Mouse (Mus musculus) limb, embryonic 12.5 days (tissue): ENCODE measurements around the gene Rora. TPM values are rescaled to one million over a fixed set of nuclear protein-coding genes. Genes with fewer than 3 reads are reported as not detected.

ENCODE experiments used
- ATAC-seq: fragments of 200-750 bp; cut with Nextera tagmentation; 2 replicates; pipeline ENCODE4 v1.8.0; 2017; ENCODE audit warnings: low read depth, moderate TSS enrichment; ENCODE audit not compliant: insufficient number of reproducible peaks, insufficient read depth, low FRiP score, low TSS enrichment
- H3K27ac ChIP-seq: fragments of 300-500 bp; sonication (generic); 2 replicates; pipeline ENCODE4 v1.5.1; 2016; ENCODE audit warnings: mild to moderate bottlenecking, moderate library complexity
- H3K27me3 ChIP-seq: fragments of 300-500 bp; sonication (generic); 2 replicates; pipeline ENCODE4 v1.6.1; 2016; ENCODE audit warnings: mild to moderate bottlenecking, moderate library complexity
- H3K36me3 ChIP-seq: fragments of 300-500 bp; sonication (generic); 2 replicates; pipeline ENCODE4 v1.6.1; 2016; ENCODE audit warnings: mild to moderate bottlenecking, moderate library complexity
- H3K4me1 ChIP-seq: fragments of 300-500 bp; sonication (generic); replicated peaks from 2 replicates; pipeline ENCODE4 v1.6.1; 2016
- H3K4me2 ChIP-seq: fragments of 300-500 bp; sonication (generic); 2 replicates; pipeline ENCODE4 v1.6.1; 2016; ENCODE audit warnings: mild to moderate bottlenecking, moderate library complexity
- H3K4me3 ChIP-seq: fragments of 300-500 bp; sonication (generic); replicated peaks from 2 replicates; pipeline ENCODE4 v1.5.1; 2016; ENCODE audit warnings: mild to moderate bottlenecking
- H3K9ac ChIP-seq: fragments of 300-500 bp; sonication (generic); replicated peaks from 2 replicates; pipeline ENCODE4 v1.6.1; 2016; ENCODE audit warnings: mild to moderate bottlenecking, moderate library complexity
- H3K9me3 ChIP-seq: fragments of 300-500 bp; sonication (generic); 2 replicates; pipeline ENCODE4 v1.6.1; 2016; ENCODE audit warnings: mild to moderate bottlenecking, moderate library complexity
- WGBS: fragments of 180-500 bp; shearing (Covaris S2); methylation state at CpG from one replicate; pipeline ENCODE4 v1.1.7; 2016; 5-methylcytosine and 5-hydroxymethylcytosine counted together
- polyA plus RNA-seq: library from polyadenylated mRNA; unstranded; fragments of >200 nt; fragmentation: Nextera tagmentation; extraction: Ambion mirVana; gene quantifications from 2 replicates; pipeline ENCODE4 v1.2.1, GENCODE M21; 2016

Rora gene
- polyA plus RNA-seq, 1 experiment from 2014 or later: 6.0 TPM

DNA sequence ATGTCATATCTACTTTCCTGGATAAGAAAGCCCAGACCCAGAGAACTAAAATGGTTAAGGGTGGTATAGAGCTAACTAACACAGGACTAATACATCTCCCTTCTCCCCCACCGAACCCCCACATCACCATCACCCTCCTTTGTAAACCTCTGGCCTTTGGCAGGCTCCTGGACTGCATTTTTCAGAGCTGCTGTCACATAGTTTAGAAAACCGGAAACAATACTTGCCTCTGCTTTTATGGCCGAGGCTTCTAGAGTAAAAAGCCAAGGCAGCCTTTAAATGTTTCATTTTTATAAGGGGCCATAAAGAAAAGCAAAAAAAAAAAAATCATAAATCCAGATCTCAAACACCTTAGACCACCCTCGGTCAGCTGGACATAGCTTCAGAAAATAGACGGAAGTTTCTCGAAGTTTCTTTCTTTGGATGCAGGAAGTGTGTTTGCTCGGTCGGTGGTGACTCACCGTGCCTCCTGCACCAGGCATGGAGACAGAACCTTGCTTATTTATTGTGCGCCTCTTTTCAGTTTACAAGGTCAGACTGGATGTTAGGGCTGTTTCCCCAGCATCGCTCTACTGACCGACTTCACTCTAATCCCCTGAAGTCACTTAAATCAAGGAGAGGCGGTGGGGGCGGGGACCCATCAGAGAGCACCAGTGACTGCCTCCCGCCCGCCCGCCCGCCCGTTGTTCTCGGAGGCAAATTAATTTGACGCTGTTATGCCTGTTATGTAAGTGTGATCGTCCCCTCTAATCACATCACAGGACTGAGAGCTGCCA is 471.6 kb downstream of the Rora start:
- Histone ChIP-seq H3K36me3 (no peaks in the 10 kb centered on the region), H3K9ac (no peak overlapping the region)
- no peak for ATAC-seq

DNA sequence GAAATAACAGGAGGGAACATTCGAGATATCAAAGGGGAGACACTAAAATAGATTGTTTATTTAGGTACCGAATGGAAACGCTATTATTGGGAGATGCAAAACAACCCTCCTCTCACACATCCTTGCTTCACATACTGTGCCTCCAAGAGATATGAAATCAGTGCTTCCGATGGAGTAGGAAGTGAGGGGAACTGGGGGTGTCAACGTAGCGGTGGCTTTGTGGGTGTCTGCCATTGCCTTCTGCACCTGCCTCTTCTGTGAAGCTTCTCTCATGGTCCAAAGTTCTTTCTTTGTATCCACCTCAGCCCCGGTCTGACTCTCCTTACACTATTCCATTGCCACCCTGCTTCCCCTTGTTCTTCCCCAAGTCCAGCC is 472.2 kb downstream of the Rora start:
- H3K4me2 ChIP-seq: peak overlapping the region; percentile 56
- no peaks in the 10 kb centered on the region for H3K36me3 ChIP-seq
- peak overlapping the region; percentile 23; the same call in 1 of the 2 replicates for H3K4me3 ChIP-seq
- H3K9ac ChIP-seq: no peak overlapping the region
- 48% methylated on average over 7 of the region's 7 CpGs for WGBS
- no peak for ATAC-seq
- H3K9me3 ChIP-seq: no peaks in the 10 kb centered on the region
- peaks cover 41% of the 10 kb centered on the region for H3K4me1 ChIP-seq
- peaks cover 21% of the 10 kb centered on the region for H3K27me3 ChIP-seq
- no peak overlapping the region for H3K27ac ChIP-seq

More for the DNA sequence above, 471.6 kb downstream of the Rora start:
- peak overlapping the region; percentile 56 for H3K4me2 ChIP-seq
- peaks cover 41% of the 10 kb centered on the region for H3K4me1 ChIP-seq
- no peaks in the 10 kb centered on the region for H3K9me3 ChIP-seq
- no peak overlapping the region for H3K27ac ChIP-seq
- peaks cover 19% of the 10 kb centered on the region for H3K27me3 ChIP-seq
- 5% methylated on average over 22 of the region's 22 CpGs for WGBS
- peak overlapping the region; percentile 23 for H3K4me3 ChIP-seq

DNA sequence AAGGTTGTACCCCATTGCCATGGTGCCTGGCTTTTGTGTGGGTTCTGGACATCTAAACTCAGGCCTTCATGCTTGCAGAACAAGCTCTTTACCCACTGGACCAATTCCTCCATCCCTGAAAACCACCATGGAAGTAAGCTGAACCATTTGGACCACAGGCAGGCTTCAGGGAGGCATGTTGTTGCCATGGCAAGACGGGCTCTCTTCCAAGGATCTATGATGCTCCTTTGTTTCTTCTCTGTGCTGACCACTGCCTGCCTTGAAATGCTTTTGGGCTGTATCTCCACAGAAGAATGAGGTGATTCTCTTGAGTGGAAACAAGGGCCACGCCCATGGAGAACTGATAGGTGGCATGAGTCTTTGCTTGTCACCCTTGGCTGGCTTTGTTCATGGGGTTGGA is 473.0 kb downstream of the Rora start:
- 85% methylated on average over 2 of the region's 2 CpGs for WGBS
- no peak overlapping the region for H3K4me3 ChIP-seq

GRCm38 (mm10) chr9:69128335-69128734 is 474.7 kb downstream of the Rora start:
- ATAC-seq: no peak
- WGBS: 49% methylated on average over 6 of the region's 6 CpGs
- H3K36me3 ChIP-seq: no peaks in the 10 kb centered on the region
- no peak overlapping the region for H3K27ac ChIP-seq
- no peak overlapping the region for H3K4me2 ChIP-seq
- no peak overlapping the region for H3K9ac ChIP-seq
- H3K4me3 ChIP-seq: no peak overlapping the region
- peaks cover 27% of the 10 kb centered on the region for H3K27me3 ChIP-seq
- no peaks in the 10 kb centered on the region for H3K9me3 ChIP-seq
- H3K4me1 ChIP-seq: peaks cover 48% of the 10 kb centered on the region

More for the DNA sequence above, 473.0 kb downstream of the Rora start:
- peaks cover 27% of the 10 kb centered on the region for H3K27me3 ChIP-seq
- H3K4me1 ChIP-seq: peaks cover 41% of the 10 kb centered on the region
- H3K36me3 ChIP-seq: no peaks in the 10 kb centered on the region
- no peak overlapping the region for H3K9ac ChIP-seq
- no peak overlapping the region for H3K4me2 ChIP-seq
- H3K9me3 ChIP-seq: no peaks in the 10 kb centered on the region
- no peak for ATAC-seq
- H3K27ac ChIP-seq: no peak overlapping the region

GRCm38 (mm10) chr9:69132995-69133394 is 479.4 kb downstream of the Rora start:
- Histone ChIP-seq H3K4me2 (no peak overlapping the region), H3K4me3 (no peak overlapping the region), H3K36me3 (no peaks in the 10 kb centered on the region), H3K9me3 (no peaks in the 10 kb centered on the region), H3K27me3 (peaks cover 35% of the 10 kb centered on the region), H3K9ac (no peak overlapping the region), H3K27ac (peak overlapping the region; percentile 43), H3K4me1 (peaks cover 40% of the 10 kb centered on the region)
- ATAC-seq: no peak
- 41% methylated on average over 6 of the region's 6 CpGs for WGBS

GRCm38 (mm10) chr9:69133696-69134095 is 480.1 kb downstream of the Rora start:
- Histone ChIP-seq H3K9ac (no peak overlapping the region), H3K27ac (peak overlapping the region; percentile 84), H3K4me2 (peak overlapping the region; percentile 27), H3K27me3 (peaks cover 41% of the 10 kb centered on the region), H3K4me3 (no peak overlapping the region), H3K4me1 (peaks cover 34% of the 10 kb centered on the region), H3K36me3 (no peaks in the 10 kb centered on the region), H3K9me3 (no peaks in the 10 kb centered on the region)
- 5% methylated on average over 7 of the region's 7 CpGs for WGBS
- ATAC-seq: peak; percentile 69; the same call in 1 of the 2 replicates

- 84% methylated on average over 9 of the region's 9 CpGs for WGBS
- peaks cover 27% of the 10 kb centered on the region for H3K4me1 ChIP-seq
- no peak overlapping the region for H3K9ac ChIP-seq
- no peaks in the 10 kb centered on the region for H3K9me3 ChIP-seq
- H3K27me3 ChIP-seq: peaks cover 42% of the 10 kb centered on the region
- no peak overlapping the region for H3K27ac ChIP-seq
- ATAC-seq: no peak
- H3K36me3 ChIP-seq: no peaks in the 10 kb centered on the region
- H3K4me3 ChIP-seq: no peak overlapping the region
- no peak overlapping the region for H3K4me2 ChIP-seq
Observed at GRCm38 (mm10) chr9:69134604-69135003, 481.0 kb downstream of the Rora start.

DNA sequence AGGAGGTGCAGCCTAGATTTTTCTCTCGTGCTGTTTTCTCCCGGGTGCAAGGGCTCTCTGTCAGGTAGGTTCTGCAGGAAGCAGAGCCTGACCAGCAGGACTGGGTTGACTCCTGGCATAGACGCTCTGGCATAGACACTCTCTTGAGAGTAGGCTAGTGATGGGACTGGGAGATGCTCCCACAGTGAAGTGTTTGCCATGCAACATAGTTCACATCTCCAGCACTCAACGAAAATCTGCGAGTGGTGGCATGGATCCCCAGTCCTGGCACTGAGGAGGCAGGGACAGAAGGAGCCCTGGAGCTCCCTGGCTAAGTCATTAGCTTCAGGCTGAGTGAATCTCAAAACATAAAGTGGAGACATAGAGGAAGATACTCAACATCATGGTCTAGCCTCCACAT is 483.2 kb downstream of the Rora start:
- Histone ChIP-seq H3K9me3 (no peaks in the 10 kb centered on the region), H3K27ac (no peak overlapping the region), H3K27me3 (peaks cover 34% of the 10 kb centered on the region), H3K36me3 (no peaks in the 10 kb centered on the region), H3K4me1 (peaks cover 38% of the 10 kb centered on the region), H3K4me3 (no peak overlapping the region), H3K4me2 (no peak overlapping the region), H3K9ac (no peak overlapping the region)
- 87% methylated on average over 5 of the region's 5 CpGs for WGBS
- ATAC-seq: no peak

- Histone ChIP-seq H3K4me3 (no peak overlapping the region), H3K4me1 (peaks cover 40% of the 10 kb centered on the region), H3K9ac (no peak overlapping the region), H3K36me3 (no peaks in the 10 kb centered on the region), H3K9me3 (no peaks in the 10 kb centered on the region), H3K27ac (no peak overlapping the region), H3K4me2 (no peak overlapping the region), H3K27me3 (peaks cover 34% of the 10 kb centered on the region)
- no peak for ATAC-seq
- 72% methylated on average over 10 of the region's 10 CpGs for WGBS
Observed at GRCm38 (mm10) chr9:69137398-69137797, 483.8 kb downstream of the Rora start.

DNA sequence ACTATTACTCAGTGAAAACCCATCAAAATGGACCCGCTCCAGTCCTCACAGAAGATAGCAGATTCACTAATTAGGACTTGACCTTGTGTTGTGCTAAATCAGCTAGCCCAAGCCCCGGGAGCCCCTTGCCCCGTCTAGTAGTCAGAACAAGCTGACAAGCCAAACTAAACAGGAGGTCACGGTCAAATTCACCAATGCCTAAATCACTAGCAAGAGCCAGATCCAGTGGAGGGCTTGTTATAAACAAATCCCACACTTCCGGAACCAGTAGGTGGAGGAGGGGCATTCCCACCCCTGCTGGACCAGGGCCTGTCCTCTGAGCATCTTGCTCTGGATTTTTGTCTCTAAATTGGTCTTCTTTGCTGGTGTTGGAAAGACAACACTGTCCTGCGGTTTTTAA is 486.6 kb downstream of the Rora start:
- Histone ChIP-seq H3K27ac (no peak overlapping the region), H3K36me3 (no peaks in the 10 kb centered on the region), H3K4me2 (no peak overlapping the region), H3K27me3 (peaks cover 31% of the 10 kb centered on the region), H3K4me3 (no peak overlapping the region), H3K9ac (no peak overlapping the region), H3K9me3 (no peaks in the 10 kb centered on the region; the same call in 1 of the 2 replicates), H3K4me1 (peaks cover 34% of the 10 kb centered on the region)
- 40% methylated on average over 6 of the region's 6 CpGs for WGBS
- ATAC-seq: no peak

DNA sequence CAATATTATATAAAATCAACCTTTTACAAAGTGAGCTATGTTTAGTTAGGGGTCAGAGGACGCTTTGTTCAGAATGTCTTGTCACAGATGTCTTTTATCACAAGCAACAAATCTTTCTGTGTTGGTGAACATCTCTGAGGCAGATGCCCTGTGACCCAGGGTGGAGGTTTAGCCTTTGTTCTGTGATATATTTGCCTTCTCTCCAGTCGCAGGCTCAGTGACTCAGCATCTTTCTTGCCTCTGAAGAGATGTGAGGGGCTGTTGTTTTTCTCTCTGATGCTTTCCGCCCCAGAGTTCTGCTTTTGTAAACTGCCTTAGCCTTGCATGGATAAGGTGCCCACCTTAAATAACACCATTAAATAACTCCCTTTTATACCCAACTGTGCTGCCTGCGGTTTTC is 488.3 kb downstream of the Rora start:
- Histone ChIP-seq H3K4me1 (peaks cover 34% of the 10 kb centered on the region), H3K27me3 (peaks cover 14% of the 10 kb centered on the region), H3K9ac (no peak overlapping the region), H3K9me3 (peaks cover 9% of the 10 kb centered on the region), H3K4me2 (no peak overlapping the region), H3K4me3 (no peak overlapping the region), H3K27ac (no peak overlapping the region), H3K36me3 (no peaks in the 10 kb centered on the region)
- no peak for ATAC-seq
- 62% methylated on average over 4 of the region's 4 CpGs for WGBS

DNA sequence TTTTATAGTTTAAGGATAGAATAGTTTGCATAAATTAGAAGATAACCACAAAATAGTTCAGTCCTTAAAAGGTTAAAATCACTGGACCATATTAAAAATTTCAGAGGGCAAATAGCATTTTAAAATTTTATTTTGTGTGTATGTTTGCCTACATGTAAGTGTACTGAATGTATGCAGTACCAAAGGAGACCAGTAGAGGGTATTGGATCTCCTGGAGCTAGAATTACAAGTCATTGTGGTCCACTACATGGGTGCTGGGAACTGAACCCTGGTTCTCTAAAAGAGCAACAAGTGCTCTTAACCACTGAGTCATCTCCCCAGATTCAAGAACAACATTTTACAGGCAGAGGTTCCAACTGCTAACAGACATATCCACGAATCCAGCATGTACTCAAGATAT is 493.4 kb downstream of the Rora start:
- Histone ChIP-seq H3K4me1 (peaks cover 45% of the 10 kb centered on the region), H3K36me3 (no peaks in the 10 kb centered on the region), H3K4me3 (no peak overlapping the region), H3K4me2 (no peak overlapping the region), H3K9ac (no peak overlapping the region), H3K27ac (no peak overlapping the region), H3K27me3 (peaks cover 7% of the 10 kb centered on the region), H3K9me3 (peaks cover 14% of the 10 kb centered on the region)
- ATAC-seq: no peak
- 88% methylated on average over 1 of the region's 1 CpGs for WGBS
